Mouse (Mus musculus) limb, embryonic 12.5 days (tissue): Measurements from ENCODE around the gene Ssh2. TPM values are rescaled to one million over a fixed set of nuclear protein-coding genes. Genes with fewer than 3 reads are reported as not detected.

Source experiments
- ATAC-seq: fragments of 200-750 bp; cut with Nextera tagmentation; 2 replicates; pipeline ENCODE4 v1.8.0; 2017; ENCODE audit warnings: low read depth, moderate TSS enrichment; ENCODE audit not compliant: insufficient number of reproducible peaks, insufficient read depth, low FRiP score, low TSS enrichment
- H3K27ac ChIP-seq: fragments of 300-500 bp; sonication (generic); 2 replicates; pipeline ENCODE4 v1.5.1; 2016; ENCODE audit warnings: mild to moderate bottlenecking, moderate library complexity
- H3K27me3 ChIP-seq: fragments of 300-500 bp; sonication (generic); 2 replicates; pipeline ENCODE4 v1.6.1; 2016; ENCODE audit warnings: mild to moderate bottlenecking, moderate library complexity
- H3K36me3 ChIP-seq: fragments of 300-500 bp; sonication (generic); 2 replicates; pipeline ENCODE4 v1.6.1; 2016; ENCODE audit warnings: mild to moderate bottlenecking, moderate library complexity
- H3K4me1 ChIP-seq: fragments of 300-500 bp; sonication (generic); replicated peaks from 2 replicates; pipeline ENCODE4 v1.6.1; 2016
- H3K4me2 ChIP-seq: fragments of 300-500 bp; sonication (generic); 2 replicates; pipeline ENCODE4 v1.6.1; 2016; ENCODE audit warnings: mild to moderate bottlenecking, moderate library complexity
- H3K4me3 ChIP-seq: fragments of 300-500 bp; sonication (generic); replicated peaks from 2 replicates; pipeline ENCODE4 v1.5.1; 2016; ENCODE audit warnings: mild to moderate bottlenecking
- H3K9ac ChIP-seq: fragments of 300-500 bp; sonication (generic); replicated peaks from 2 replicates; pipeline ENCODE4 v1.6.1; 2016; ENCODE audit warnings: mild to moderate bottlenecking, moderate library complexity
- H3K9me3 ChIP-seq: fragments of 300-500 bp; sonication (generic); 2 replicates; pipeline ENCODE4 v1.6.1; 2016; ENCODE audit warnings: mild to moderate bottlenecking, moderate library complexity
- WGBS: fragments of 180-500 bp; shearing (Covaris S2); methylation state at CpG from one replicate; pipeline ENCODE4 v1.1.7; 2016; 5-methylcytosine and 5-hydroxymethylcytosine counted together
- polyA plus RNA-seq: library from polyadenylated mRNA; unstranded; fragments of >200 nt; fragmentation: Nextera tagmentation; extraction: Ambion mirVana; gene quantifications from 2 replicates; pipeline ENCODE4 v1.2.1, GENCODE M21; 2016

Gene Ssh2
- polyA plus RNA-seq, 1 experiment from 2014 or later = 9.2 TPM

- Histone ChIP-seq H3K27me3 (no peaks in the 10 kb centered on the region), H3K9me3 (no peaks in the 10 kb centered on the region), H3K4me3 (no peak overlapping the region), H3K4me1 (0 out of 2 replicates have a peak, but pooled peaks cover 5% of the 10 kb centered on the region), H3K4me2 (no peak overlapping the region), H3K27ac (no peak overlapping the region), H3K9ac (no peak overlapping the region), H3K36me3 (no peaks in the 10 kb centered on the region)
- 77% methylated on average over 2 of the region's 2 CpGs for WGBS
- ATAC-seq = no peak
These were observed 198.2 kb downstream of the Ssh2 start for GRCm38 (mm10) chr11:77414141-77414839.

GRCm38 (mm10) chr11:77416212-77417000 is 200.3 kb downstream of the Ssh2 start:
- Histone ChIP-seq H3K4me1 (0 out of 2 replicates have a peak, but pooled peaks cover 5% of the 10 kb centered on the region), H3K9me3 (no peaks in the 10 kb centered on the region), H3K4me2 (no peak overlapping the region), H3K36me3 (peaks cover 3% of the 10 kb centered on the region; the same call in 1 of the 2 replicates), H3K27me3 (no peaks in the 10 kb centered on the region), H3K9ac (no peak overlapping the region), H3K4me3 (no peak overlapping the region), H3K27ac (no peak overlapping the region)
- 63% methylated on average over 4 of the region's 4 CpGs for WGBS
- no peak for ATAC-seq

- no peaks in the 10 kb centered on the region for H3K9me3 ChIP-seq
- ATAC-seq = no peak
These were observed 201.9 kb downstream of the Ssh2 start for GRCm38 (mm10) chr11:77418021-77418420.

GRCm38 (mm10) chr11:77423175-77423859 is 207.2 kb downstream of the Ssh2 start:
- peaks cover 29% of the 10 kb centered on the region; the same call in 1 of the 2 replicates for H3K36me3 ChIP-seq
- H3K9ac ChIP-seq = no peak overlapping the region
- WGBS = 84% methylated on average over 4 of the region's 4 CpGs
- no peak overlapping the region for H3K4me3 ChIP-seq
- H3K27me3 ChIP-seq = no peaks in the 10 kb centered on the region
- H3K4me1 ChIP-seq = no peaks in the 10 kb centered on the region
- no peak overlapping the region for H3K4me2 ChIP-seq
- no peak for ATAC-seq
- no peak overlapping the region for H3K27ac ChIP-seq
- H3K9me3 ChIP-seq = no peaks in the 10 kb centered on the region

More at GRCm38 (mm10) chr11:77418021-77418420, 201.9 kb downstream of the Ssh2 start:
- Histone ChIP-seq H3K4me2 (no peak overlapping the region), H3K27me3 (no peaks in the 10 kb centered on the region), H3K4me1 (0 out of 2 replicates have a peak, but pooled peaks cover 5% of the 10 kb centered on the region), H3K4me3 (no peak overlapping the region), H3K27ac (no peak overlapping the region), H3K9ac (no peak overlapping the region), H3K36me3 (peaks cover 9% of the 10 kb centered on the region; the same call in 1 of the 2 replicates)
- 95% methylated on average over 4 of the region's 4 CpGs for WGBS

- Histone ChIP-seq H3K9me3 (no peaks in the 10 kb centered on the region), H3K4me2 (no peak overlapping the region), H3K36me3 (peaks cover 29% of the 10 kb centered on the region), H3K27ac (no peak overlapping the region), H3K9ac (no peak overlapping the region), H3K27me3 (no peaks in the 10 kb centered on the region), H3K4me3 (no peak overlapping the region), H3K4me1 (no peaks in the 10 kb centered on the region)
- WGBS = 87% methylated on average over 1 of the region's 1 CpGs
- no peak for ATAC-seq
These were observed 212.4 kb downstream of the Ssh2 start for GRCm38 (mm10) chr11:77428446-77428845.

- Histone ChIP-seq H3K27me3 (no peaks in the 10 kb centered on the region), H3K4me2 (no peak overlapping the region), H3K4me3 (no peak overlapping the region), H3K4me1 (no peaks in the 10 kb centered on the region), H3K9me3 (no peaks in the 10 kb centered on the region), H3K36me3 (peaks cover 20% of the 10 kb centered on the region), H3K27ac (no peak overlapping the region), H3K9ac (no peak overlapping the region)
- no peak for ATAC-seq
- 88% methylated on average over 2 of the region's 2 CpGs for WGBS
These were observed 220.9 kb downstream of the Ssh2 start for GRCm38 (mm10) chr11:77437026-77437425.

- ATAC-seq = no peak
- no peaks in the 10 kb centered on the region for H3K27me3 ChIP-seq
- H3K4me3 ChIP-seq = no peak overlapping the region
- WGBS = 92% methylated on average over 9 of the region's 9 CpGs
- no peaks in the 10 kb centered on the region for H3K4me1 ChIP-seq
- no peak overlapping the region for H3K4me2 ChIP-seq
- peaks cover 28% of the 10 kb centered on the region for H3K36me3 ChIP-seq
- H3K27ac ChIP-seq = no peak overlapping the region
- H3K9me3 ChIP-seq = no peaks in the 10 kb centered on the region
- H3K9ac ChIP-seq = no peak overlapping the region
These were observed 224.0 kb downstream of the Ssh2 start for GRCm38 (mm10) chr11:77440081-77440480.

- Histone ChIP-seq H3K4me3 (no peak overlapping the region), H3K4me2 (no peak overlapping the region), H3K27me3 (no peaks in the 10 kb centered on the region), H3K9ac (no peak overlapping the region), H3K36me3 (peaks cover 28% of the 10 kb centered on the region), H3K27ac (no peak overlapping the region), H3K9me3 (no peaks in the 10 kb centered on the region), H3K4me1 (no peaks in the 10 kb centered on the region)
- 85% methylated on average over 8 of the region's 8 CpGs for WGBS
- ATAC-seq = no peak
These were observed 224.9 kb downstream of the Ssh2 start for GRCm38 (mm10) chr11:77441020-77441419.

GRCm38 (mm10) chr11:77442186-77443170 is 226.4 kb downstream of the Ssh2 start:
- WGBS = 74% methylated on average over 7 of the region's 7 CpGs
- H3K4me3 ChIP-seq = no peak overlapping the region
- no peak overlapping the region for H3K27ac ChIP-seq
- ATAC-seq = no peak
- H3K9me3 ChIP-seq = no peaks in the 10 kb centered on the region
- H3K36me3 ChIP-seq = peaks cover 28% of the 10 kb centered on the region
- H3K9ac ChIP-seq = no peak overlapping the region
- H3K4me1 ChIP-seq = no peaks in the 10 kb centered on the region
- H3K4me2 ChIP-seq = no peak overlapping the region
- no peaks in the 10 kb centered on the region for H3K27me3 ChIP-seq

- Histone ChIP-seq H3K27me3 (no peaks in the 10 kb centered on the region), H3K9me3 (no peaks in the 10 kb centered on the region), H3K4me3 (no peak overlapping the region), H3K4me2 (no peak overlapping the region), H3K4me1 (no peaks in the 10 kb centered on the region), H3K9ac (no peak overlapping the region), H3K27ac (no peak overlapping the region), H3K36me3 (peaks cover 20% of the 10 kb centered on the region)
- ATAC-seq = no peak
- 82% methylated on average over 2 of the region's 2 CpGs for WGBS
These were observed 228.9 kb downstream of the Ssh2 start for GRCm38 (mm10) chr11:77444939-77445338.
